Mouse (Mus musculus) right cerebral cortex, postnatal 36 days (tissue): ENCODE data around the gene Hist1h3e.
A peak's percentile ranks its signal among the peaks of the same experiment; 100 is the strongest.
"Not testable (repeated sequence)": the region's sequence is repeated elsewhere in the genome, so short reads cannot be mapped to it uniquely, and the experiment has no call there.

Source experiments
- DNase-seq, 2 experiments: peaks; one replicate each; pipeline ENCODE4 v3.0.0; 2022; ENCODE audit warnings: low spot score in 2 of 2, mixed read lengths in 1 of 2

The Hist1h3e gene

DNA sequence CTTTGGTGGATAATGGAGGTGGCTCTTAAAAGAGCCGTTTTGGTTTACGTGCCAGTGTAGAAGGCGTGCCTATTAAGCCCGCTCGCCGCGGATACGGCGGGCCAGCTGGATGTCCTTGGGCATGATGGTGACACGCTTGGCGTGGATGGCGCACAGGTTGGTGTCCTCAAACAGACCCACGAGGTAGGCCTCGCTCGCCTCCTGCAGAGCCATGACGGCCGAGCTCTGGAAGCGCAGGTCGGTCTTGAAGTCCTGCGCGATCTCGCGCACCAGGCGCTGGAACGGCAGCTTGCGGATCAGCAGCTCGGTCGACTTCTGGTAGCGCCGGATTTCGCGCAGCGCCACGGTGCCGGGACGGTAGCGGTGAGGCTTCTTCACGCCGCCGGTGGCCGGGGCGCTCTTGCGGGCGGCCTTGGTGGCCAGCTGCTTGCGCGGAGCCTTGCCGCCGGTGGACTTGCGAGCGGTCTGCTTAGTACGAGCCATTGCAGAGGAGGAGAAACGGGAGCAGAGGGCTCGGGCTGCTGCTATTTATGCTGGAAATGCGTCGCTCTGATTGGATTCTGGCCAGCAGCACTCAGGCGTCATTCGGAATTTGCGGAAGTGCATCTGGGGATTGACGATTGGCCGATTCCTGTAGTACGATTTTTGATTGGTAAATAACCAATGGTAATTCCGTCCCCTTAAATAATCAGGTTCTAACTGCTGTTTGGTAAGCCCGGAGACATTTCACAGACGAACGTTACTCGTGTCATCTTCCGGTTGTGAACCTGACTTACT lies at the start of gene Hist1h3e:
Gene Hist1h3e, minus strand, starts transcription at position 487 of the 777 bp plus-strand sequence.
- peak; percentile 92 to 95 for DNase-seq

DNA sequence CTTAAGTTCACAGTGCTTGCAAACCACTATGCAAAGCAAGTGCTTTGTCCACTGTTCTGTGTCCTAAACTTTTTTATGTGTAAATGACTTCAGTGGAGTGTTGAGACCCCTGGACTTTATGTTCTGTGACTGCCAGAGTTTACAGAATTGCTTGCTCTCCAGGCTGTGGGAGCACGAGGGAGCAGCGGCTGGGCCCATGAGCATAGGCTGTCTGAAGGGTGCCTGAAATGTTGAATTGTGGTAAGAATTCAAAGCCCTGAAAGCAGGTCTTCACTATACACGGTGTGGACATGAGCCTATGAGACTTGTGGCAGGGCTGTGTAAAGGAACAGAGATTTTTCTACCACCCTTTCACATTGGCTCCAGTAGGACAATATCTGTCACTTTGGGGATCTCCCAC lies 49.5 kb upstream of the Hist1h3e start:
- DNase-seq: no peak

DNA sequence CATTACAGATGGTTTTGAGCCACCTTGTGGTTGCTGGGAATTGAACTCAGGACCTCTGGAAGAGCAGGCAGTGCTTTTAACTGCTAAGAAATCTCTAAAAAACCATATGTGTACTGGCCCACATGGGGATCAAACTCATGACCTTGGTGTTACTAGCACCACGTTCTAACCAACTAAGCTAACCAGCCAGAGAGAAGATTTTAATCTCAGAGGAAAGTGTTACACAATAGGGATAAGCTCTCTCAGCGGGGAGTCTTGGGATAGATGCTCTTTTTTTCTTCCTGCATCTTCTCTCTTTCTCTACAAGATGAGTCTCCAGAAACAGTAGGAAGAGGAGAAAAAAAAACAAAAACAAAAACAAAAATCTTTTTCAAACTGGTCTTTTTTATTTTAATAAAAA lies 48.2 kb upstream of the Hist1h3e start:
- DNase-seq: no peak

DNA sequence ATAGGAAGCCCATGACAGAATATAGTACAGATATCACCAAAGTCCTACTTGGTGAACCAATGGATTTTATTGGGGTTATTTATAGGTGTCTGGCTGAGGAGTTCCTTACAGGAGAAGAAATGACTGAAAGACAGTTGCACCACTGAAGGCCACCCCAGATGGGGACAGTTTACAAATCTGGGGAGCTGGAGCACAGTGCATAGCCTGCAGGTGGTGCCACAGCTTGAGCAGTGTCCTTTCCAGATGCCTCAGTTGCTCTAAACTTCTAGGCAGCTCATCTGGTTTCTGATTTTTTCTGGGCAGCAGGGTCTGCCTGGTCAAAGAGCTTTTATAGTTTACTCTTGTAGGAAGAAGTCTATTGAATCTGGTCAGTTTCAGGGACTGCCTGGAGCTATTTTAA lies 47.7 kb upstream of the Hist1h3e start:
- no peak for DNase-seq

DNA sequence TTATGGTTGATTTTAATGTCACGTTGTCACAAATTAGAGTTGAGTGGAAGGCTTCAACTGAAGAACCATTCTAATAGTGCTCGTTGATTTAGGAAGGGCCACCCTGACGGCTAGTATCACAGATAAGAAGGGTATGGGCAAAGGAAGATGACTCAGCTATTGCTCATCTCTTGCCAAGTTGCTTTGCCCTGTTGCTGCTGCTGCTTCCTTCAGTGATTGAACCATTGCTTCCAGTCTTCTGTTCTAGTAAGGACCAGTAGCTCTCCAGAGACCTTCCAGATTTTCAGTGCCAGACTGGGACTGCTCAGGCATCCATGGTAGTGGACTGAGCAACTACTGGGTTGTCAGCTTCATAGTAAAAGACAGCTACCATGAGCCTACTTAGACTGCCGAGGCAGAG lies 47.0 kb upstream of the Hist1h3e start:
- DNase-seq: no peak

DNA sequence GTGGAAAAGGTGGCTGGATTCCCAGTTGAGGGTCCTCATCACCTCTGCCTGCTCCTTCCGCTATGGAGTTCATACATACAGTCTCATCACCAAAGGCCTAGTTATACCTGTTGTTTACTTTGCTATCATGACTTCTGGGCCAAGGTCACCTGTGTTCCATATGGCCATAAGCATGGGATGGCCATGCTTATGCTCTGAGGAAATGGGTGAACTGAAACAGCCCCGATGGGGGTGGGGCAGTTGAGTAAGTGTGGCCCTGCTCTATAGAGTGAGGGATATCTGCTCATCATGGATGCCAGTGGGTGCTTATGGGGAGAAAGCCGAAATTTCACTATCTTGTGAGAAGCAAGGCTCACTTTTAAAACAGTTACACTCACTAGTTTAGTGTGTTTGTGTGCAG lies 42.9 kb upstream of the Hist1h3e start:
- no peak for DNase-seq

DNA sequence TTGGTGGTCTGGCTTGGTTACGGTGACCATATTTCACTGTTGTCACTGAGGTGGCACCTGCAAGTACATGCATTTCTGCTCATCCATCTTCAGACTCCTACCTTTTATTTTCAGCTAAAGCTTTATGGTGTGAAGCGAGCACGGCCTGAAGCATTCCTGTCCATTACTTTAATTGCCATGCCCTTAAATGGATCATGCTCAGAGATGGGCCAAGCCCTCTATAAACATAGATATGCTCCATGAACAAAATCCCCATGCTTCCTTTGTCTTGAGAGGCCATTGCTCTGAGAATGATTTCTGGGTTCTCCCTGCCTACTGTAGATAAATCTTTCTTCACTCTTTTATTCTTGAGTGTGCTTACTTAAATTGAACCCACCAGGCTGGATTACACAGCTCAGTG lies 42.3 kb upstream of the Hist1h3e start:
- no peak for DNase-seq

DNA sequence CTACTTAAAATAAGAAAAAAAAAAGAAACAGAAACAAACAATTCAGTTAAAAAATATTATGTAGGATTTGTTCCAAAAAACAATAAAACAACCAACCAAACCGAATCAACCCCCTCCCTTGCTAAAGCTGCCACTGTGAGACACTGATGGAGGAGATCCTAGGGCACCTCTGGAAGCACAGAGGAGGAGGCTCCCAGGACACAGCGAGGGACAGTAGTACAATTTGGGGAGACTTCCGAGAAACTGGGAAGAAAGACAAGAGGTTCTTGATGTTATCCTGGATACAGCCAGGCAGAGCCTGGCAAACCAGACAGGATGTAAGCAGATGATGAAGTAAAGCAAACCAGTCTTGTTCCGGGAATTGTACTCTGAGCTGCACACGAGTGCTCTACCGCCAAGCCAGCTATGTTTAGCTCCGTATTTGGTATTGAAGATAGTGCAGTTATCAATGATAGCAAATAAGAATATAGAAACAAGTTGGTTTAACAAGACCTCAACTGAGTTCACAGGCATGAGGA lies 41.1 kb upstream of the Hist1h3e start:
- no peak for DNase-seq

DNA sequence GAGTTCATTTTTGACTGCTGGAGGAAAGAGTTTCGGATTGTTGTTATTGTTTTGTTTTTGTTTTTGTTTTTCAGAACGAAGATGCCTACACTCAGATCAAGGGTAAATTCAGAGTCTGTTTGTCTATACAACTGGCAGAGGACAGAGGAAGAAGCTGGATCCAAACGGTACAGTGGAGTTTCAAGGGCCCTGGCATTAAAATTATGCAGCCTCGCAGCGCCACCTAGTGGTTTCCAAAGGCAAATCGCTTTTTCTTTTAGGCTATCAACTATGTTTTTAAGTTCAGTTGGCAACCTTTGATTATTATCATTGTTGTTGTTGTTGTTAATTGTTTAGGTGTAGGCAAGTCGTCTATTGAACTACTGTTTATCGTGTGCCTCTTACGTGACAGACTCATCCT lies 35.8 kb upstream of the Hist1h3e start:
- no peak for DNase-seq

DNA sequence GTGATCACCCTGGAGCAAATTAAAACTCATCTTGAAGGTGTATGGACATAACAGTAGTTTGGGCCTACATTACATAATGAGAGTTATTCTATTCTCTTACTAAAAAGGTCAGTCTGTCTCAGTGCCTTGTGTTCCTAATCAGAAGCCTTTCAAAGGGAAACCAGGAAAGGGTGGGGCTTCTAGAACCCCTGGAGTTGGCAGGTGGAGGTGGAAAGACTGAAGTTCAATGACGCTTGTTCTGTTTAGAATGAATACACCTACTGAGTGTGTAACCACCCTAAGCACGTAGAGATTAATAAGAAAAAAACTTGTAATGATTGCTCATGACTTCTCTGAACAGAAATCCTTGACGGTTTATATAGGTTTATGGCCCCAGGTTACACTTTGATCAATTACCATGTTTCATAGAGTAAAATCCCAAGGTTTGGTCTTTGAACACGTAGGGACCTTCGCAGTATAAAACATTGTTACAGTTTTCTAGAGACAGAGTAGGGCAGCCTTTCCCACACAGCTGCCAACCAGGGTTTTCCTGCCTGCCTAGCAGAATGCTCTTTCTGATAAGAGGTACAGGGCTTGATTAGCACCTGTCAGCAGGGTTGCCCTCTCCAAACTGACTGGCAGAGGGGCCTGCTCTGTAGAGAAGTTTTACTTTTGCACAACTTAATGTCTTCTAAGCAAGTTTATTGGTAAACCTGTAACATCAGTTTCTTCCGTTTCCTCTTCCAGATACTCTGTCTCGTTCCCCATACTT lies 33.6 kb upstream of the Hist1h3e start:
- no peak for DNase-seq

DNA sequence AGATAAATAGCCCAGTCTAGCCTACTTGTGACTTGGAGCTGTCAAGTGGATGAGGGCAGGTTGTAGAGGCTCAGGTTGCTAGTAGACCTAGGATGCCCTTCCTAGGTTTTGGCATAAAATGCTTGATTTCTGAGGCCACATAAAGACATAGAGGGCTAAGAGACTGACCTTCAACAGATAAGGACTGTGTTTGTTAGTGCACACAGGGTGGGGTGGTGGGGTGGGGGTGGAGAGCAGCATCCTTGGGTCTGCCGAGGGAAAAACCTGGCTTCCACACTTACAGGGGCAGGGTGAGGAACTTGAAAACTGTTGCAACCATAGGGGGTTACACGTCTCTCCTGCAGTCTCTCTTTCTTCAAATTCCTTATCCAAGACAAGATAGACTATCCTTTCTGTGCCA lies 33.0 kb upstream of the Hist1h3e start:
- no peak for DNase-seq

DNA sequence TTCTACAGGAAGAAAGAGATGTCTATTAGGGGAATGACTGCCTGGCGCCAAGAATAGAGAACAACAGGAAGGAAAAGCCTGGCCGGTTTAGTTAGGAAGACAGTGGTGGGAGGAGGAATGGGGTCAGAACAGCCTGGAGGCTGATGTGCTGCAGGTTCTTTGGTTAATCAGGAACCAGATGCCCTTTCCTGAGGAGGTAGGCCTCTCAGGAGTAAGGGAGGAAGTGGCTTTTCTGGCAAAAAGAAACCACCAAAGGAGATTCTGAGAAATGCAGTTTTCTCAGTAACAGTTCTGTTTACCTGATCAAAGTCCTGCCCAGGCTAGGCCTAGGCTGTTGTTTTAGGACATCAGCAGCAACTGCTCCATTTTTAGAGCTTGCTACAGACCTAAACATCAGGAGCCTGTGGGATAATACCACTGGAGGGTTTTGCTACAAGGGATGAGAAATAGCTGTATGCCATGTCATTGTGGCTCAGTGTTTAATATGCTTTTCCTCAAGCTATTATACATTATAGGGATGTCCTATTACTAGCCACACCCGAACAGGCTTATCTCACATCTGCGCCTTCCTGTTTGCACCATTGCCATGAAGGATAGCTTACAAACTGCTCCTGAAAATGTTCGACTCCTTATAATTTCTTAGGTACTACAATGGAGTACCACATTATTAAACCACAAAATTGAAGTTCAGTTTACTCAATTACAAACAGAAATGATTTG lies 31.0 kb upstream of the Hist1h3e start:
- DNase-seq: no peak

DNA sequence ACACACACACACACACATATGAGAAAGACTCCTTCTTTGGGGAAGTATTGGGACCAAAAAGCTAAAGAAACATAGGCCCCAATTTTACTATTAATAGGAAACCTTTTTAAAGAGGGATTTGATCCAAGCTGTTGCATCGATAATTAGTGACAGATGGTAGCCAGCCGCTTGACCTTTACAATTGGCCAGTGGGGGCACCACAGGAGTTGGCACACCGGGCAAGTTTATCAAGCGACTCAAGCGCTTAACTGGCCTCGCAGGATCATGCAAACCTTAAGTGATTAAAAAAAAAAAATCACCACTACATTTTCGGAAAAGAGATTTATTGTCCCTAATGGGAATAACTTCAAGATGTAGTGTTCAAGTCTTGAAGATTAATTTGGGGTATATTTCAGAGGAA lies 30.4 kb upstream of the Hist1h3e start:
- no peak for DNase-seq

DNA sequence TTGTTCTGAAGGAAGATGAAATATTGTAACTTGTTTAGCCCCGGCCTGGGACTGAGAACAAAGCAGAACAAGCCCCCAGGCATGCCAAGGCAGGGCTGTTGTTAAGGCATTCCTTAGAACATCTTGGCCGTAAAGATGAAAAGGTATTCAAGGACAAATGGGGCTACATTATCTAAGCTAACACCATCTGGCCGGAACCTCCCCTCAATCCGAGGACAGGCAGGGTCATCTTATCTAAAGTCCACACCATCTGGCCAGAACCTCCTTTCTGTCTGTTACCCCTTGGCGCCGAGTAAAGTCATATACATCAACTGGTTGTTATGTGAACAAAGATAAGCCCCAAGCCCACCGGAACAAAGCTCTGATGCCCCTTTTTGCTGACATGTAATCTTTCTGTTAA lies 29.7 kb upstream of the Hist1h3e start:
- DNase-seq: not testable (repeated sequence)

DNA sequence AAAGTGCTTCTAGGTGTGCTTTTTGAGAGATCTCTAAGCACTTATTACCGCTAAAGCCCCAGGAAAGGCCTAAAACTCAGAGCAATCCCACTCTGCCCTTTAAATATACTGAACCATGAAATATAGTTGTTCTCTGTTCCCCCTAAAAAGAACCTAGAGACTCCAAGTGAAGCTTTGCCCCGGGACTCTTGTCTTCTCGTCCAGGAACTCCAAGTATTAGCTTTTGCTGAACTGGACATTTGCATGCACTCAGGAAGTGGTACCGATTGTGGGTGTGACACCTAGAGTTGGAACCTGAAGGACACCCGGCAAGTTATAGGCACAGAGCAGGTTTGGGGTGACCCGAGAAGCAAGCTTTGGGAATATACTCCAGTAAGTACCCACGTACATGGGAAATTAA lies 29.0 kb upstream of the Hist1h3e start:
- DNase-seq: no peak

DNA sequence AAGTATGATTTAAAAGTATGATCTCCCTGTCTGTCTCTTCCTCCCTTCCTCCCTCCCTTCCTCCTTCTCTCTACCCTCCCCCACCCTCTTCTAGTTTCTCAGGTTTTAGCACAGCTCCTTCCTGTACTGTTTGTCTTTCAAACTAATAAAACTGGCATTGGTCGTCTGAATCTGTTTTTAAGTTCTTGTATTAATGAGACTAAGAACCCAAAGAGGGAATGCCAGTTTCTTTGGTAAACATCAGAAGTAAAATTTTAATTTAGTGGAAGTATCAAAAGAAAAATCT lies 24.7 kb upstream of the Hist1h3e start:
- no peak for DNase-seq

DNA sequence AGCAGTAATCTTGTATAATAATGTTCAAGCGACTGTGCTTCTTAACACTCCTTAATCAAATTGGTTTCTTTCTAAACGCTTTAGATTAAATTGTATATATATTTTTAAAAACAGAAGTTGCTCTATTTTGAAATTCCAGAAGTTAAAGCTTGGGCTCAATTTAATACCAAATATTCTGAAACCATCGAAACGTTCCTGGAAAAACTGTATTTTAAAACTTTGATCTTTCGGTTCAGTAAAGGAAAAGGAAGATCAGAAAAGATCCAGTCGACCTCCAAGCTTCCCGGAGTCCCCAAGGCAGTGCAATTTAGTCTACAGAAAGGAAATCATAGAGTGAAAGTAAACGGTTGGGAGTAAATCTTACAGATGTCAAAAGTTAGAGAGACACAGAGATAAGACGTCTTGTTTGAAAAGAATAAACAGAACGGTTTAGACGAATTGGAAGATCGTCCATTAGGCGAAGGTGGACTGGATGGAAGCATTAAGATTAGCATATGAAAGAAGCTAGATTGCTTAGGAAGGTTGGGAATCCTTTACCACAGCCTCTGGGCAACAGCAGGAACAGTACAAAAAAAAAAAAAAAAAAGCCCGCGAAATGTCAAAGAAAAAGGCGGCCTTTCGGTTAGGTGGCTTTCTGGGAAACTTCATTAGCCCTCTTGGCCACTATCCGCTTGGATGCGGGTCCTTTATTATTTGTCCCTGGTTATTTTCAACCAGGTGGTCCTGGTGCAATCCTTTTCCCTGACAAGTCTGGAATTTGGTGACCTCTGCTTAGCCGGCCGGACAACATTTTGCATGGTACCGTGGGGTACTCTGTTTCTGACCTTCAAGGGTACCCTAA lies 24.1 kb upstream of the Hist1h3e start:
- DNase-seq: no peak

DNA sequence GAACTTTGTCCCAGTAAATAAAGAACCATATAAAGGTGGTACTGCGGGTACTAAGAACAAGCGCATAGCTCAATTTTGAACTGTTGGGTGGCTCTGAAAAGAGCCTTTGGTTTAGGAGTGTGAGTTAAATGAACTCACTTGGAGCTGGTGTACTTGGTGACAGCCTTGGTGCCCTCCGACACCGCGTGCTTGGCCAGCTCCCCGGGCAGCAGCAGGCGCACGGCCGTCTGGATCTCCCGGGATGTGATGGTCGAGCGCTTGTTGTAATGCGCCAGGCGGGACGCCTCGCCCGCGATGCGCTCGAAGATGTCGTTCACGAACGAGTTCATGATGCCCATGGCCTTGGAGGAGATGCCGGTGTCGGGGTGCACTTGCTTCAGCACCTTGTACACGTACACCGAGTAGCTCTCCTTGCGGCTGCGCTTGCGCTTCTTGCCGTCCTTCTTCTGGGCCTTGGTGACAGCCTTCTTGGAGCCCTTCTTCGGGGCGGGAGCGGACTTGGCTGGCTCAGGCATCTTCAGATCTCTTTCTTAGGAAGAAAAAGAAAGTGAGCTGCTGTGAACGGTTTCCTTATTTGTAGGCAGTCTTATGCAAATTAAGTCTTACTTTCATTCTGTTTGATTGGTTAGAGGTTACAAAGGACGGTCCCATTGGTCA lies 23.4 kb upstream of the Hist1h3e start:
- peak; percentile 62 to 74 for DNase-seq

DNA sequence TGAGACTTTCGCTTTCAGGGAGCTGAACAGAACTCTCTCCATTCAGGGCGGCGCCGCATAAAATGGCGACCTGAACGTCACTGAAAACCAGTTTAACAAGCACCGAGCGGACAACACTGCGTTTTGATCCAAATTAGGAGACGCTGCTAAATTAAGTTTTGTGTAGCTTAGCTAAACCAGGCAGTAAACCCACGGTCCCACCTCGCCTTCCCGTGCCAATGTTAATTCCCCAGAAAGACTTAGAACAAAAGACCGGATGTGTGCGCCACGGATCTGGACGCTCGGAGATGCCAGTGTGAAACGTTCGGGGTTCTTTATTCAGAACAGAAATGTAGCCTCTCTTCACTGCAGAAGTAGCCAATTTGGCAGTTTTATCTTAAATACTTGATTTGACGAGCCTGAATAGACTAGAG lies 22.9 kb upstream of the Hist1h3e start:
- DNase-seq: peak; percentile 48 to 76

DNA sequence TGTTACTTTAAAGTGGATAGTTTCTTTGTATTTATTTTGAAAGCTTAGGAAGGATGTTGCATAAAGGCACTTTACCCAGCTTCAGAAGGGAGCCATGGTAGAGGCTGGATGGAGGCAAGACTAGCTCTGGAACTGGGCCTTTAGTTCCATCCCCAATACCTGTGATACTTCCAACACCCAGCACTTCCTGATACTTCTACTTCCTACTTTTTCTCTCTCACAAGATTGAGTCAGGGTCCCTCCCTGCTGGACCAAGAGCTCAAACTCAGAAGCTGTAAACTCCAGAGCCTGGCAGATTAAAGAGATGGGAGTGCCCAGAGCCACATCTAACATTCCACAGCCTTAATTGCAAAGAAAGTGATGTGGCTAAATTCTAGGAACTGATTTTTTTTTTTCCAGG lies 22.2 kb upstream of the Hist1h3e start:
- DNase-seq: no peak

DNA sequence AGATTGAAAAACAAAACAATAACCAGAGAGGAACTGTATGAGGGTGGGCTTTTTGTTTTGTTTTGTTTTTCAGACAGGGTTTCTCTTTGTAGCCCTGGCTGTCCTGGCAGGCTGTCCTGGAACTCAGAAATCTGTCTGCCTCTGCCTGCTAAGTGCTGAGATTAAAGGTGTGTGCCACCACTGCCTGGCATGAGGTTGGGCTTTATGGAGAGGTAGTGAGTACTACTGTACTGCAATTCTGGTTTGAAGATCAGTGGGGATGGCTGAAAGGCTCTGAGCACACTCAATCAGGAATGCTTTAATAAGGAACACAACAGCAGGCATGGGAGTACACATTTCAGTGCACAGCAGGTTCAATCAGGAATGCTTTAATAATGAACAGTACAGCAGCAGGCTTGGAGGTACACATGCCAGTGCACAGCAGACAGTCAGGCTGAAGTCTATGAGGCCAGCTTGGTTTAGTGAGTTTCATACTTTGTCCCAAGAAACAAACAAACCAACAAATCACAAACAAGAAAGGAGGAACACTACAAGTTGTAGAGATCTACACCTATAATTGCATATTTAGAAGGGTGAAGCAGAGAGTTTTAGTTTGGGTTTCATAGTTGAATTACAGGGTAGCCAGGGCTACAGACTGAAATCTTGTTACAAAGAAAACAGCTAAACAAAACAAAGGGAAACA lies 21.4 kb upstream of the Hist1h3e start:
- no peak for DNase-seq
